Mouse (Mus musculus) Muller cell, postnatal 12 days (primary cell): ENCODE measurements around the gene Sycp3.
"Not testable (repeated sequence)": the region's sequence is repeated elsewhere in the genome, so short reads cannot be mapped to it uniquely, and the experiment has no call there.

Experiments
- DNase-seq: peaks from one replicate; pipeline ENCODE4 v3.0.0-alpha.2; 2015; ENCODE audit errors: inconsistent ontology term

The Sycp3 gene

DNA sequence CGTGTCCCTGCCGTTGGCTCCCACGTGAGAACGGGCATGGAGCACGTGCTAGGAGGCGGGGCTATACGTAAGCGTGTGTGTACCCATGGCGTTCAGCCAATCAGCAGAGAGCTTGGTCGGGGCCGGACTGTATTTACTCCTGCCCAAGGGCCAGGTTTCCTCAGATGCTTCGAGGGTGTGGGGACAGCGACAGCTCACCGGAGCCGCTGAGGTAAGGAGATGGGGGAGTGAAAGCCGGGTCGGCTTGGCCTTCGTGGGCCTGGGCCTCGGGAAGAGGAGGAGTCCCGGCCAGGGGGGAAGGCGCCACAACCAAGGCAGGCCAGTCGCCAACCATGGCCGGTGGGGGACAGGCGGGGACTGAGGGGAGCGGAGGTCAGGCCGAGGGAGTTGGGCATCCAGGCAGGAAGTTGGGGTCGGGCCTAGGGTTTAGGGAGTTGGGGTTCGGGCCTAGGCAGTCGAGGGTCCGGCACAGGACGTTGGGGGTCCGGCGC lies at the start of gene Sycp3:
Sycp3 (plus strand) TSS at position 68 of the 491 bp plus-strand sequence.
- no peak for DNase-seq

DNA sequence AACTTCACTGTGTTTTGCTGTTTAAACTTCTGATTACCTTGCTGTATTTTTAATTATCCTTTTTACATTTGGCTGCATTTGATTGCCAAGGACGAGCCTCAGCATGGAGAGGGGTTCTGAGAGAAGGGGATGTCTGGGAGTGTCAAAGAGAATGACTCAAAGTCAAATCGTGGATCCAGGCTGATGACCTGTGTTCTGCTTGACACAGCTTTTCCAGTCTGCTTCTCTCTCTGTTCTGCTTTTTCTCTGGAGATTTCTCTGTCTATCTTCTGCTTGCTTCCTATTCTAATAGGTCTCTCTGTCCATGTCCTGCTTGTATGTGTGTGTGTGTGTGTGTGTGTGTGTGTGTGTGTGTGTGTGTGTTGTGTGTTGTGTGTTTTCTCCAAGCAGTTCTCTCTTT lies 49.6 kb upstream of the Sycp3 start:
- DNase-seq: no peak

DNA sequence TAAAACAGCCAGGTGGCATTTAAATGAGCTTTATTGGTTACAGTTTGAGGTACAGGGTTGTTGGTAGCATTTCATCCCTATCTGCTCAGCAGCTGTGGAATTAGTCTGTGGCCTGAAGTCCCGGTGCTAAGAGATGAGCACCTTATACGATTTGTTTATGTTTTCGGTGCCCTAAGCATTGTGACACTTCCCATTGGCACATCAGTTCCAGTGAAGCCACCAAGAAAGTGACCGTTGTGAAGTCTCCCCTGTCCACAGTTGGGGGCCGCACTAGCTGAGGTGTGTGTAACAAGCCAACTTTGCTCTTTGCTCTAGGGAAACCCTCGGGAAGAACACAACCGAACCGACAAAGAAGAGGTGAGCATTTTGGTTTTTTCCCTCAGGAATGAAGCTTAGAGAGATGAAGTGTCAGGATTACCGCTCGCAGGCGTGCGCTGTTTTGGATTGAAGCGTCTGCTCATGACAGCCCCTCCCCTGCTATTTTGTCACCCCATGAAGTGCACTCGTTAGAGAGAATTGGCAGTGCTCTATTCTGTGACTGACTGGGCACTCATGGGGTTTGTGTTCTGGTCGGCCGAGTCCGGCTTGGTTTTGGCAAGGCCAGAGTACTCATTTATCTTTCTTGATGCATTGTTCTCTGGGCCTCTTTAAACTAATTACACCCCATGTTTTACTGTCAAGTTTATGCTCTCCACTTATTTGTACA lies 46.9 kb upstream of the Sycp3 start:
- peak; percentile 28 for DNase-seq

DNA sequence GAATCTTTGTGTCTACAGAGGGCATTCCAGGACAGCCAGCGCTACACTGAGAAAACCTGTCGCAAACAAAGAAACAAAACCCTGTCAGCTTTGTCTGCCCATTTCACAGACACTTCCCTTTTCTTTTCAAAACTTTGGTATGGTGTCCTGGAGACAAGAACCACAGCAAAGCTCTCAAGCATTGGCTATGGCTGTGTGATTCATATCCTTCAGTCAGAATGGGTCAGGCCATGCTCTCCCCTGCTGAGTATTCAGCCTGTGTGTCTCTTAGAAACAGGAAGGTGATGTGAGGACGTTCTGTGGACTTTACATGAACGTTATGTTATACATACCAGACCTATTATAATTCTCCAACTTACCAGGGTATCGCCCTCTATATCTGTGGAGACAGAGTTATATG lies 41.7 kb upstream of the Sycp3 start:
- DNase-seq: no peak

DNA sequence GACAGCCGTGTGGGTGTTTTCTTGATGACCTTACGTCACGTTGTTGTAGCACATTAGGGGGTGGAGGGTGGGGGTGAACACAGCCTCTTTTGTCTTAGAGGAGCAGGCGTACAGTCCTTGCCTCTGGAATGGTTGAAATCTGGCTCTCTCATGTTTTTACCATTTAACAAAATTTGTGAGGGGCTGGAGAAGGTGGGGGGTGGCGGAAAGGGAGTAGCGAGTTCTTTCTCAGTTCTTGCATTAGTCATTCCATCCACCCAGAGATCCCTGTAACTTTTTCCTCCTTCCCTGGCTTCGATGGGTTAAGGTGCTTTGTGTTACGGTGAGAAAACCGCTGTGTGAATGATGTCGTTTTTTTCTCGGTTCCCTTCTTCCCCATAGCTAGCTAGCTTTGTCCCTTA lies 39.2 kb upstream of the Sycp3 start:
- peak; percentile 22 for DNase-seq

DNA sequence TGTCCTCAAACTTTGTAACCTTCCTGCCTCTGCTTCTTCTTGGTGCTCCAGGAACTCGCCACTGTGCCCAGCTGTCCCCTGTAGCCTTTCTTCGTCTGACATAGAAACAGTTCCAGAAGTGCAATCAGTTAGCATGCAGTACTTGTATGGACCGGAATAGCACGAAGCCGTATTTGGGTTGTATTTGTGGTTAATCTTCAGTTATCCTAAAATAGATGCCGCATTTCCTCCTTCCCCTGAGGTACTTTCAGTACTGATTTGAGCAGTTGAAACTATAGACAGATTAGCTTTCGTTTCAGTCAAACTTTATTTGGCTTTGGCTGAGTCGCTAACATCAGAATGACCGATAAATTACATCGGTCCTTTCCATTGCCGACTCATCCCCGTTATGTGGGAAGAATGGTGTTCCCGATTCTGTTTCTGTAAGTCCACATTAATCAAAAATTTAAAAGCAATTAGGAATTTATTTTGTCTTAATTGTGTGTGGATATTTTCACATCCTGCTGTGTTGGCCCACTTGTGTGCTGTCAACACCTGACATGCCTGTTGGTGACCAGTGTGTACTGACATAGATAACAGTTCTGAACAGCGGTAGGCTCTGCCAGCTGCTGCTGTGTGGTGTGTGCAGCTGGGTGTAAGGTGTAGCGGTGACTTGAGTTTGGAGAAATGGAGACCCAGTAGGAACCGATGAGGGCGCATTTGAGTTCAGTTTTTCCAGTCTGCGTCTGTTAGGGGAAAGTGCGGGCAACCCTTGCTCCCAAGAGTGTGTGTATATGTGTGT lies 38.5 kb upstream of the Sycp3 start:
- DNase-seq: no peak

DNA sequence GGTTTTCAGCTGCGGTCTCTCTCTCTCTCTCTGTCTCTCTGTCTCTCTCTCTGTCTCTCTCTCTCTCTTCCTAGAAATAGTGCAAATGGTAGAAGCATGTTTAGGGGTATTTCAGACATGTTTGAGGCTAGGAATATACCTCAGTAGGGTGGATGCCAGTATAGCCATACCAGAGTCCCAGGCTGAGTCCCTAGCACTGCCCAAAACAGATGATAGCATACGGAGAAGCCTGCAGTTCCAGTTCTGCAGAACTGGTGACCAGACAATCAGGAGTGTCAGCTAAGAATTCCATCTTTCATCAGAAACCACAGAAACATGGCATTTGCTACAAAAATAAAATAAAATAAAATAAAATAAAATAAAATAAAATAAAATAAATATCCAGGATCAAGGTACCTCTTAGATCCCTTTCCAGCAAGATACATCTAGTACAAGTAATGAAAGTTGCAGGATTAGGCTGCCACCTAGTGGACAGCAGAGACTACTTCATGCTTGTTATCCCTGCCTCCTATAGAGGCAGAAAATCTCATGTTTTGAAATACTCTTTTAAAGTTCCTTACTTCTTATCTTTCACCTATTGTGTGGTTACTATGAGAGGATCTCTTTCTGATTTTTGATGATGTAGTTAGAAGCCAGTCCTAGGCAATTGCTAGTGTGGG lies 33.1 kb upstream of the Sycp3 start:
- peak; percentile 57 for DNase-seq

DNA sequence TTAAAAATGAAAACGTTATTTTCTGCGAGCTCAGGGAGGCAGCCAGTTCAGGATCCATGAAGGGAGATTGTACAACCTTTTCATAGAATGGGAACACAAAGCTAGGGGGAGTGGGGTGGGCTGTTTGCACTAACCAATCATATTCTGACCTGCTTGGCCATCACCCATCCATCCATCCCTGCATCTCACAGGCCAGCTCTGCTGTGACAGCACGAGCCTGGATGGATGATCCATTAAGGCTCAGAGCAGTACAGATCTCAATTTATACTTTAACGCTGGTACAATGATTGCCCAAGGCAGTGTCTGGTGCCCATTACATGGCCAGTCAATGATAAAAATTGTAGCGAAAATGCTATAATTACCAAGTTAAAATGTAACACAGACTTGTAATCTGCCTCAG lies 32.5 kb upstream of the Sycp3 start:
- DNase-seq: no peak

DNA sequence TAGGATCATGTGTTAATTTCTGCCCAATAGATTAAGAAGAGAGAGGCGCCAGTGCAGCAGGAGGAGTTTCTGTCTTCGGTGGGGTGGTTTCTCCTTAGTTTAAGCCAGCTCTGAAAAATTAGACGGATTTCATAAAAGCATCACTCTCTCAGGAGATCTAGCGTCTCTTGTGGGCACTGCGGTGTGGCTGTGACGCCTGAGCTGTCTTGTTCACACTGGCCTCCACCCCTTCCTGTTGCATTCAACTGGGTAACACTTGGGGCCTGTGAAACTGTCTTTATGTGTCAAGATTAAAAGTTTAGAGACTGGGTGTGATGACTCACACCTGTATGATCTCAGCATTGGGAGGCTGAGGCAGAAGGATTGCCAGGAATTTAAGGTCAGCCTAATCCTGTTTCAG lies 31.4 kb upstream of the Sycp3 start:
- DNase-seq: no peak

DNA sequence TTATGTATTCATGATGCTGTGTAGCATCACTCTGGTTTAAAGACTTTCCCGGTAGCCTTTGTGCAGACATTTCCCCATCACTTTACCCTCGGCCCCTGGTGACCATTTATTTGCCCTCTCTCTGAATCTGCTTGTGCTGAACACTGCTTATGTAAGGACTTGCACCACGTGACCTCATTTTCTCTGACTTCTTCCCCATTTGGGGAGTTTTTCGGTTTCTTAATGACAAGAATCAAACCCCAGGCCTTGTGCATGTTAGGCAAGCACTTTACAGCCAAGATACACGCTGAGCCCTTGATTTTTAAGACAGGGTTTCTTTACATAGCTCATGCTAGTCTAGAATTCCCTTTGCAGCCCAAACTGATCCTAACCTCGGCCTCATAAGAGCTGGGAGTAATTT lies 18.1 kb upstream of the Sycp3 start:
- DNase-seq: no peak

DNA sequence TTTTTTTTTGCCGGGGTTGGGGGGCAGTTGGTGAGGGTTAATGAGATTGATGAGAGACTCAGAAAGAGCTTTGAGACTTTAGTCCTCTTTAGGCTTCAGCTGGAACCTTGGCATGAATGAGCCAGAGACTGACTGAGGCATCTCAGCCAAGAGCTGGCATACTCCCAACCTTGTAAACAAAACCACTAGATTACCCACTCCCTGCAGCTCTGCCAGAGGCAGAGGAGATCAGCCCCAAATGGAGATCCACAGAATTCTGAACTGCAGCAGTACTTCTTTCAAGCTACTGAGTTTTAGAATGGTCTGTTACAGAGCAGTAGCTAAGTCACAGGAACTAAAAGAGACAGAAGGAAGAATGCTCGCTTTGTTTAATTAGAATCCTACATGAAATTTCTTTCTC lies 8.1 kb upstream of the Sycp3 start:
- peak; percentile 72 for DNase-seq

DNA sequence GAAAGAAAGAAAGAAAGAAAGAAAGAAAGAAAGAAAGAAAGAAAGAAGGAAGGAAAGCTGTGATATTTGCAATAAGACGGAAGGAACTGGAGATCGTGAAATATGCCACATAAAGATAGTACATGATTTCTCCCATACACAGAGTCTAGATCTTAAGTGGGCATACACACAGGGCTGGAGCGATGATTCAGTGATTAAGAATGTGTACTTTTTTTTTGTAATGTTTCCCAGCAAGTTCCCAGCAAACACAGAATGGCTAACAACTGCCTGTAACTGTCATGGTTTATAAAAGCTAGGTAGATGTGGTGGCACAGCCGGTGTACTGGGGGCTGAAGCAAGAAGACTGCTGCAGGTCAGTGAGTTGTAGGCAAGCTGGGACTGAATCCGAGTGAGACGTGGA lies 7.4 kb upstream of the Sycp3 start:
- DNase-seq: peak; percentile 44

DNA sequence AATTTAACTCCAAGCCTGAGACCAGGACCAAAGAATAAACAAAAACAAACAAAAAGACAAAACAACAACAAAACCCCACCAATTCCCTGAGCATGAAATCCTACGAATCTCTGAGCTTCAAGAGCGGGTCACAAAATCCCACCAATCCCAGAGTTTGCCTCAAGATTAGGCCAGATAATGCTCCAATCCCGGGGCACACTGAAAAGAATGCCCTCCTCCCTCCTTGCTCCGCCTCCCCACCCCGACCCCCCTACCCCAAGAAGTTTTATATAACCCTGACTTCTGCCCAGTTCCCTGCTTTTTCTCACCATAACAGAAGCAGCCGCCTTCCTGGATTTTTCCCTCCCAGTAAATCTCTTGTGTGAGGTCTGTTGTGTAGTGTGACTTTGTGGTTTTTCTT lies 1.6 kb upstream of the Sycp3 start:
- no peak for DNase-seq

DNA sequence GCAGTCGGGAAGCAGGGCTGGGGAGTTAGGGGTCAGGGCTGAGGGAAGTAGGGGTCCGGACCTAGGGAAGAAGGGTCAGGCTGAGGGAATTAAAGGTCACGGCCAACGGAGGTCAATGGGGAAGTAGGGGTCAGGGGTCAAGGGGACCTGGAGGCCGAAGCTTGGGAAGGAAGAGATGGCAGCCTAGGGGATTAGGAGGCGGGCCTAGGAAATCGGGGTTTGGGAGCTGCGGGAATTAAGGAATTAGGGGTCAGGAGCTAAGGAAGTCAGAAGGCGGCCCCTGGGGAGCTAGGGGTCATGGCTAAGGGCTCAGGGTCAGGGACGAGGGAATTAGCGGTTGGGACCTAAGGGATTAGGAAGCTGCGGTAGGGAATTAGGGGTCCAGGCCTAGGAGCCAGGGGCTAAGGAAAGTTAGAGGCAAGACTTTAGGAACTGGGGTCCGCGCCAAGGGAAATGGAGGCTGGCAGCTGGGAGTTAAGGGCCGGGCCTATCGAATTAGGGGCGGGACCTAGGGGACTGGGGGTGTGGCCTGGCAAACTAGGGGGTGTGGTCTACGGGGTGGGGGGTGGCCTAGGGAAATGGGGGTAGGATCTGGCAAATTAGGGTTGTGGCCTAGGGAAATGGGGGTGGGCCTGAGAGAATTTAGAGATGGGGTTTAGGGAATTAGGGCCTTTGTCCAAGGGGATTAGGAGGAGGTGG lies 902 bp downstream of the Sycp3 start:
- no peak for DNase-seq

DNA sequence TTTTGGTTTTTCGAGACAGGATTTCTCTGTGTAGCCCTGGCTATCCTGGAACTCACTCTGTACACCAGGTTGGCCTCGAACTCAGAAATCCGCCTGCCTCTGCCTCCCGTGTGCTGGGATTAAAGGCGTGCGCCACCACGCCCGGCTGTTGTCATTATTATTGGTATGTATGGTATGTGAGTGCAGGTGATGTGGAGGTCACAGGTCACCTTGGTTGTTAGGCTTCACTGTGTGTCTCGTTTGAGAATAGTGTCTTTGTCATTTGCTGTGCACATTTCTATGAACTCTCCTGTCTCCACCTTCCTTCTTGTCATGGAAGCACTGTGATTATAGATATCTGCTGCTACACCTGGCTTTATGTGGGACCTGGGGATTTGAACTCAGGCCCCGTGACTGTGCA lies 23.5 kb downstream of the Sycp3 start:
- DNase-seq: not testable (repeated sequence)

DNA sequence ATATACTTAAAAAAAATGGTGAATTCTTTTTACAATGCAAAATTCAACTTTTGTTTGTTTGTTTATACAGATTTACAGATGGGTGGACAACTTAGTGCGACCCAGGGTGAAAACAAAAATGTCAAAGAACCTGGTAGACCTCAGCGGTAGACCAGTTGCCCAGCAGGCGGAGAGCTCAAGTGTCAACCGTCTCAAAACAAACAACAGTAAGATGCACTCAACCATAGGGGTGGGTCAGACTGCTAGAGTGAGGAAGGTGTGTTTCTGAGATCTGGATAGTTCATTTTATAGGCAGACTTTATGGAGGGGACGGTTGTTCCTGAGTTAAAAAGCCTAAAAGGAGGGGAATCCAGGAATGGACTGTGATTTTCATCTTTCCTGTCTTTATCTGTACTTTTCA lies 29.3 kb downstream of the Sycp3 start:
- no peak for DNase-seq

DNA sequence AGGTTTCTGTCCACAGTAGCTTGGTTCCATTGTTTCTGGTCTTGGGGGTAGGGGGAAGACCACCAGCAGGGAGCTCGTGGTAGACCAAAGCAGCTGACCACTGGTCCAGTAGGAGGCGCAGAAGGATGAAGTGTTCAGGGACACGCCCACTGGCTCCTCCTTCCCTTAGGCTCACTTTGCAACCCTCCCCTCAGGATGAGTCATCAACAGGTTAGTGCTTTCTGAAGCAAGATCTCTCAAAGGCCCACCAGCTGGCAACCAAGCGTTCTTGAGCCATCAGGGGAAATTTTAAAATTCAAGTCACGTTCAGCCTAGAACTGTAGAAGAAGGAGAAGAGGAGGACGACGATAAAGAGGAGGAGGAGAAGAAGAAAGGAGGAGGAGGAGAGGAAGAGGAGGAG lies 32.3 kb downstream of the Sycp3 start:
- no peak for DNase-seq

DNA sequence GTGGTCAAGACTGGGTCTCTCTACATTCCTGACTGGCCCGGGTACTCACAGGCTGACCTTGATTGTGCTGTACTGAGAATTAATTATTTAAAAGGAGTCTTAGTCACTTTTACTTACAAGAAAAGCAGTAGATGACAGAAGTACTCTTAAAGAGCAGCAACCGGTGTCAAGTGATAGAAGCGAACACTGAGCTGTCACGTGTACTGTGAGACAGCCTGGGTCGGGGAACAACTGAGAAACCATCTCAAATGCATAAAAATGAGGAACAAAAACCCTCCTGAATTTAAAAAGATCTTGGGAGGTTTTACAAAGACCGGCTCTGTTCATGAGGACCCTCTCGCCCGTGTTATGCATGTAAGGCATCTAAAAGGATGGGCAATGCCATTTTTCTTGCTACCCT lies 33.3 kb downstream of the Sycp3 start:
- DNase-seq: no peak

DNA sequence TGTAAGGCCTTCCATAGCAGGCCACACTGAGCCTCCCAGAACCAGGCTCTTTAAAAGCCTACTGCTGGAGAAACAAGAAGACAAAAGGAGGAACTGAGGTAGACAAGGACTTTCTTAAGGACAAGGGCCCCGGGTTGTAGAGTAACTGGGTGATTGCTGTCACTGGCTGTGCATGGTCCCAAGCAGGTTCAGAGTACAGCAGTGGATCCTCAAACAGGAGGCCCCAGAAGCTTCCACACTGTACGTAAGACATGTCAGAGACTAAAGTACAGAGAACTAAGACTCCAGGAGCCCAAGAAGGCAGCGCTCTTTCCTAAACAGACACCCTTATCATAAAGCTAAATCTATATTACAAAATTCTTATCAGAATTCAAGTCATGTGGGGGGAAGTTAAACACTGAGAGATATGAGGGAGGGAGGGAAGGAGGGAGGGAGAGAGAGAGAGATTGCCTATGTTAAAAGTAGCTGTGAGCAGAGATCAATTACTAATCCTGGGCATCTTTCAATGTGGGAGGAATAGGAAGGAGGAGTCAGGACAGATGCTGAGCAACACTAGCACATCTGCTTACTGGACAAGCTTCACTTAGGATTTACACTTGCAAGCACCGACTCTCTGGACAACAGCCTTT lies 35.7 kb downstream of the Sycp3 start:
- DNase-seq: no peak

DNA sequence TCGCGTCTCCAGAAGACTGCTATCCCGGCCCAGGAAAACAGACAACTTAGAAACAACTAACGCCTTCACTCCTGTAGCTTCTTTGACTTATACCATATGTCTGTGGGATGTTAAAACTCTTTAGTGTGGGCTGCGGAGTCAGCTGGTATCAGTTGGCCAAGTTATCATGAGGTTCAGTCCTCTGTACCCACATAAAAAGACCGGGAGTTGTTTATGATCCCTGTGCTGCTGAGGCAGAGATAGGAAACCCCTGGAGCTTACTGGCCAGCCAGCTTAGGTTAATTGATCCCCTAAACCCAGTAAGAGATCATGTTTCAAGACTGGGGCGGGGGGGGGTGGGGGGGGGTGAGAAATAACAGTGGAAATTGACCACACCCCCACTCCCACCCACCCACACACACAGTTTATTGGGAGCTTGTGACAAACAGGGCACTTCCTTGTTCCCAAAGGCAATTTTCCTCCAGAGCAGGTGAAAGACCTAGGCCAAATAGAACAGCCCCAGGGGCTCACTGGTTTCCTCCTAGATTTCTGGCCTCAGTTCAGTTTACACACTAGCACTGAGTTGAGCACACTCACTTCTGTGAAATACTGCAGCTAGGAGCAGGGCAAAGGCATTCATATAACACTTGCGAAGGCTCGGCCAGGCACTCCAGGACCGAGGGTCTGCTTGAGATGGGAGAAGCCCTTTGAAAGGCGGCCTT lies 37.6 kb downstream of the Sycp3 start:
- no peak for DNase-seq

DNA sequence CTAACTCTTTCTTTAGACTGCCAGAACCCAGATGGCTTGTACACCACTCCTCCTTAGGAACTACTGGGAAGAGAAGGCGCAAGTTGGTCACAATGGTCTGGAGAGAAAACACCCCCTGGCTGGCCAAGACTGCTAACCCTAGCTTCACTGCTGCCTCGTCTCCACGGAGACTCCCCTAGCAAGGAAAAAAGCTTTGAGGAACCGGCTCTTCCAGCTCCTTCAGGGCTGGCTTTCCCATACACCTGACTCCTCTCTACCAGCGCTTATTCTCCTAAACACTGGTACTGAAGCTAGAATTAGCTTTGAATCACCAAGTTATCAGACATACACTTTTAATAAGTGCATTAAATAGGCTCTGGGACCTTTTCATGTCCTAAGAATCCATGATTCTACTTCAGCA lies 40.6 kb downstream of the Sycp3 start:
- no peak for DNase-seq
